Mouse (Mus musculus) cerebellum, adult 2 months (tissue): ENCODE measurements around the gene Son.

Experiments
- CTCF ChIP-seq: fragments of 200-500 bp; IDR thresholded peaks from 2 replicates; pipeline ENCODE4 v1.5.1; 2011; ENCODE audit warnings: low read depth, mild to moderate bottlenecking, control low read depth, low read length, moderate library complexity, borderline replicate concordance; ENCODE audit not compliant: insufficient read depth
- POLR2A ChIP-seq: fragments of 200-500 bp; IDR thresholded peaks from 2 replicates; pipeline ENCODE4 v1.6.1; 2011; ENCODE audit warnings: low read length, control low read depth, borderline replicate concordance; ENCODE audit not compliant: insufficient read depth

DNA sequence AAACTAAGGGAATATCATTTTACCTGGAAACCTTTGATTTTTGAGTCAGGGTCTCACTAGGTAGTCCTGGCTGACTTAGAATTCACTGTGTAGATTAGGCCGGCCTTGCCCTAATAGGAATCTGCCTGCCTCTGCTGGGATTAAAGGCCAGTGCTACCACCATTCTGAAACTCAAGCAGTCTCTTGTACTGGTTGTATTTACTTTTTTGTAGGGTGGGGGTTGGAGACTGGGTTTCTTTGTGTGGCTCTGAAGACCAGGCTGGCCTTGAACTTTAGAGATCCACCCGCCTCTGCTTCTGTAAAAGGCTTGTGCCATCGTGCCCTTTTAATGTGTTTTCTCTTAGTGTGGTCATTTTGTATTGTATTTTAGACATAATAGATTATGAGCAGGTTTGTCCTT, 1.9 kb downstream of the Son start:
- TF ChIP-seq CTCF (no peak), POLR2A (no peak)
